Mouse (Mus musculus) adipocyte (in vitro differentiated cells): ENCODE results near the gene Fam189b.

Experiments
- DNase-seq: peaks from one replicate; pipeline ENCODE4 v3.0.0-alpha.2; 2016; ENCODE audit warnings: low spot score

Fam189b gene

DNA sequence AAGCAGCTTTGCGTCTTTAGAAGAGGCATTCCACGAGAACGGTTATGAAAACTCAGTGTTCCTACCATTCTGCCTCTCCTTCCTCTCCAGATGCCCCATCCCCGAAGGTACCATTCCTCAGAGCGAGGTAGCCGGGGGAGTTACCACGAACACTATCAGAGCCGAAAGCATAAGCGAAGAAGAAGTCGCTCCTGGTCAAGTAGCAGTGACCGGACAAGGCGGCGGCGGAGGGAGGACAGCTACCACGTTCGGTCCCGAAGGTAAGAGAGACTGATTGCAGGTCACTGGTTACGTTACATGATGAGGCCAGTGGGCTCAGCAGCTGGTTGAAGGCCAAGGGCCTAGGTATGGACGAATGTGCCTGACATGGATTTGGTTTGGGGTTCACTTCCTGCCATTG lies 16.0 kb upstream of the Fam189b start:
- DNase-seq, result no peak

DNA sequence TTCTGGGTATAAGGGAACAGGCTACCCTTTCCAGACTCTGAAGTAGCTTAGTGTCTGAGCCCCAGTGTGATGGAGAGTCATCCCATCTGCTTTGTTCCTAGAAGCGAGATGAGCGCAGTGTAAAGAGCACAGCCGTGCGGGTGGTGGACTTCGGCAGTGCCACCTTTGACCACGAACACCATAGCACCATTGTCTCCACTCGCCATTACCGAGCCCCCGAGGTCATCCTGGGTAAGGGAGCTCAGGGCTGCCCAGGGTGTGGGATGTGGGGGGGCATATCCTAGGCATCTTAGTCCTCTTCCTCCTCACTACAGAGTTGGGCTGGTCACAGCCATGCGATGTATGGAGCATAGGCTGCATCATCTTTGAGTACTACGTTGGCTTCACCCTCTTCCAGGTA lies 8.1 kb upstream of the Fam189b start:
- no peak for DNase-seq

DNA sequence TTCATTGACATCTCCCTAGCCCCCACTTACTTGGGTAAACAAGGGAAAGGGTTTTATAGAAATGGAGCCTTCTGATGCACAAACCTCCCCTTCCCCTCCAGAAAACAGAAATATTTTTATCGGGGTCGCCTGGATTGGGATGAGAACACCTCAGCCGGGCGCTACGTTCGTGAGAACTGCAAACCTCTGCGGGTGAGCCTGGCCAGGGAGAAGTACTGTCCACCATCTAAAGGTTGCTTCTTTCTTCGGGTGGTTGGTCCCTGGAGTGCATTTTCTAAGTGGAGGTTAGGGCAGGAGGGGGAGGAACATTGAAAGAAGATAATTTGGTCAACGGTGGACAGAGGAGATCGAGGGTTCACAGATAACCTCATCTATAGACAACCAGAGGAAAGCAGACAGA lies 7.4 kb upstream of the Fam189b start:
- DNase-seq, result no peak

DNA sequence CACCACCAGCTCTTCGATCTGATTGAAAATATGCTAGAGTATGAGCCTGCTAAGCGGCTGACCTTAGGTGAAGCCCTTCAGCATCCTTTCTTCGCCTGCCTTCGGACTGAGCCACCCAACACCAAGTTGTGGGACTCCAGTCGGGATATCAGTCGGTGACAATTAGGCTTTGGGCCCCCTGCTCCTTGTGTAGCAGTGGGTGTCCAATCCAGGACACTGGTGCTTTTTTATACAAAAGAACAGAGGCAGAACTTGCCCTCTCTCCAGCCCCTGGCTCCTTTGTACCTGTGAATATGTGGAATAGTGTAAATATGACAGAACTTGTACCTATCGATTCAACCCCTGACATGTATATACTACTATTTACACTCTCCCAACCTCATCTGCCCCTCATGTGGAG lies 6.5 kb upstream of the Fam189b start:
- no peak for DNase-seq

DNA sequence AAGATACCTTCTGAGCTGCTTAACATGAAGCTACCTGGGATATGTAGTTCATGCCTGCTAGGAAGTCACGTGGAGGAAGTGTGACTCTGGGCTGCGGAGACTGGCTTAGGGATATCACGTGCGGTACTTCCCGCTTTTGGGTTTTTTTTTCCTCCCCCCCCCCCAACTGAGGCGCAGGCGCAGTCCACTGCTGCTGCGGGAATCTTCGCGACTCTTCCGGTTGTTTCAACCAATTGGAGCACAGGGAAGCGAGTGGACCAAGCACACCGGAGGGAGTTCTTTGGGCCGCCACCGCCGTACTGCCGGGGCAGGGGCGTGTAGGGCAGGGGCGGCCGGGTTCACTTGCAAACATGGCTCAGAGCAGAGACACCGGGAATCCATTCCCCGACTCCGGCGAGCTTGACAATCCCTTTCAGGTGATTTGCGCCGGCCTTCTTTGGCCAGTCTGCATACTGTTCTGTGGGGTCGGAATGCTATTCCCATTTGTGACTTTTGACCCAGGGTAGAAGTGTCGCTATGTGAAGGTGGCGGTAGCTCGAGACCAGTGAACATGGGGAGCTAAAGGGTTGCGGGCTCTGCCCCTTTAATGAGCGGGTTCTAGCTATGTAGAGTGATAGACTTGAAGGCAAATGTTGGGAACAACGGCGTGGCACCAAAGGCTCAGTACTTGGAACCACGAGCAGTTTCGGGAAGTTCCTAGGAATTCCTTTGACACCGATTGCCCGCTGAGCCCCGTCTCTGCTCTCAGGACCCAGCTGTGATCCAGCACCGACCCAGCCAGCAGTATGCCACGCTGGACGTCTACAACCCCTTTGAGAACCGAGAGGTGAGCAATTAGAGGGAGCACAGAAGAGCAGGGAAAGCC lies 5.5 kb upstream of the Fam189b start, which contains the start of gene Scamp3:
Scamp3 (plus strand) TSS at position 232 of the 865 bp plus-strand sequence.
- DNase-seq, result peak; percentile 98

DNA sequence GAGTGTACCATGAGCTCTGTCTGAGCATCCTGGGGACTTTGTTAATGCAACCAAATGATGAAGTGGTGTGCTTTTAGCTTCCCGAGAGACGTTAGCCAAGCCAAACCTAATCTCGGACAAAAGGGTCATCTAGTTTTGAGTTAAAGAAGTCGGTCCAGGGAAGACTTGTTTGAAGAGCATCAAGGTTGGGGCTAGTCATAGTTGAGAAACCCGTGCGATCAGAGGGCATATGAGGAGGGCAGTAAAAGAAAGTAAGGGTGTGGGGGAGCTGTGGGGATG lies 4.9 kb upstream of the Fam189b start:
- no peak for DNase-seq

DNA sequence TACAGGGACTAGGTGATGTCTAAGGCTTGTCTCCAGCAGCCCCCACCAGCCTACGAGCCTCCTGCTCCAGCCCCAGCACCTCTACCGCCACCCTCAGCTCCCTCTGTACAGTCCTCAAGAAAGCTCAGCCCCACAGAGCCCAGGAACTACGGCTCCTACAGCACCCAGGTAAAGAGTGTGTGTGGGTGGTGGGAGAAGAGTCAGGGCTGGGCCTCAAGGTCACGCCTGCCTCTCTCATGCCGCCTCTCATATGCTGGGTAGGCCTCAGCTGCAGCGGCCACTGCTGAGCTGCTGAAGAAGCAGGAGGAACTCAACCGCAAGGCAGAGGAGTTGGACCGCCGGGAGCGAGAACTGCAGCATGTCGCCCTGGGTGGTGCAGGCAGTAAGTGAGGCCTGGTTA lies 3.9 kb upstream of the Fam189b start:
- DNase-seq, result no peak

DNA sequence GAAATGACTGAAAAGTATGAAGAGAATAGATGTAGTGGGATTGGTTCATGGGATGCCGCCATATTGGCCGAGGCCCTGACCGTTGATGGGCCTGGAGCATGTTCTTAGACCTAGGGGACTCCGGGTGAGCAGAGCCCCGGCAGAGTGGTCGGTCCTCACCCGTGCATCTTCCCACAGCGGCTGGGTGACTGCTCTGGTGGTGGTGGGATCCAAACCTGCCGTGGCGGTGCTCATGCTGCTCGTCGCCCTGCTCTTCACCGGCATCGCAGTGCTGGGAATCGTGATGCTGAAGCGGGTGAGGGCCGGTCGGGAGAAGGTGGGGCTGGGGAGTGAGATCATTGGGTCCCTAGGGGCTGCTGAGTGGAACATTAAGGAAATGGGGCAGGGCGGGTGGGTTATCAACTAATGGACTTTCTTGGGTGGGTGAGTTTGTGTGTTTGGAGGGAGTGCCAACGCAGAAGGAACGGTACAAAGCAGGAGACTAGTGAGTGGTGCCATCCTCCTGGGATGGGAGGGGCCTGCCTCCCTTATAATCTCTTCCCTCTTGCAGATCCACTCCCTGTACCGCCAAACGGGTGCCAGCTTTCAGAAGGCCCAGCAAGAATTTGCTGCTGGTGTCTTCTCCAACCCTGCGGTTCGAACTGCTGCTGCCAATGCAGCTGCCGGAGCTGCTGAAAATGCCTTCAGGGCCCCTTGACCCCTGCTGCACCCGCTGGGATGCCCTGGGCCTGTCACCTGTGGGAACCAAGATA lies 1.0 kb upstream of the Fam189b start:
- DNase-seq, result no peak

DNA sequence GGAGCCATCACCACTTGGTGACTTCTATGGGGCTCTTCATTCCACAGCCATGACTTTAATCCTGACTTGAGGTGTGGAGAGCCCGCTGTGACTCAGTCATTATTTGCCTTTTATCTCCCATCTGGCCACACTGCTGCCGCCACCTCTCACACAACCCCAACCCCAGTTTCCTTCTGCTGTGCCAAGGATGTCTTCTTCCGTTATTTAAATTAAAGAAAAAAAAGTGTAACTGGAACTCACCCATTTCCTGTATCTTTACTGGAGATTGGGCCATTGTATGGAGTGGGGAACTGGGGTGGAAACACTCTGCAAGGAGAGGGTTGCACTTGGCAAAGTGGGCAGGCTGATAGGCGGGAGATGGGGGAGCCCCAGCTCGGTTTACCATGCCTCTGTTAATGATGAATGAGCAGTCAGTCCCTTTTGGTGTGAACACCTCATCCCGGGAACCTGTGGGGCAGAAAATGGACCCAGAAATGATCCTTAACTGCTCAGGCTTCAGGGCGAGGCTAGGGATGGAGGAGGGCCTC lies 349 bp upstream of the Fam189b start:
- no peak for DNase-seq

DNA sequence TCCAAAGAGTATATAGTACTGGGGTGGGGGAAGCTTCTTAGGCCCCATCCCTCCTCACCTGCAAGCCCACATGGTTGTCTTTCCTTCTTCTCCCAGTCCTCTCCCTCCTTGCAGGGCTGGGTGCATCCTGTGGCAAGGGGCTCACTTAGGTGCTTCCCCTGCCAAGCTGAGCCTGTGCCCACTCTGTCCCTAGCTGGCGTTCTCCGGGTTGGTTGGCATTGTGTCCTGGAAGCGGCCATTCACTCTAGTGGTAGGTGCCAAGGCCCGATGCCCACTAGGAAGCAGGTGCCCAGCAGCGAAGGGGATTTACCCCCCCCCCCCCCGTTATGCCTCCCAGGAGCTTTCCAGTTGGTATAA lies 994 bp downstream of the Fam189b start:
- no peak for DNase-seq

DNA sequence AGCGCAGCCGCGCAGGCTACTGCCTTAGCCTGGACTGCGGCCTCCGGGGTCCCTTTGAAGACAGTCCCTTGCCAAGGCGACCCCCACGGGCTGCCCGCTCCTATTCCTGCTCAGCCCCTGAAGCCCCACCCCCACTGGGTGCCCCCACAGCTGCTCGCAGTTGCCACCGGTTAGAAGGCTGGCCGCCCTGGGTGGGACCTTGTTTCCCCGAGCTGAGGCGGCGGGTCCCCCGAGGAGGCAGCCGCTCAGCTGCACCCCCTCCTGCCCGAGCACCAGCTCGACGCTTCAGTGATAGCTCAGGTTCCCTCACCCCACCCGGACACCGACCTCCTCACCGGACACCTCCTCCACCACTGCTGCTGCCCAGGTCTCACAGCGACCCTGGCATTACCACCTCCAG lies 4.3 kb downstream of the Fam189b start:
- no peak for DNase-seq

DNA sequence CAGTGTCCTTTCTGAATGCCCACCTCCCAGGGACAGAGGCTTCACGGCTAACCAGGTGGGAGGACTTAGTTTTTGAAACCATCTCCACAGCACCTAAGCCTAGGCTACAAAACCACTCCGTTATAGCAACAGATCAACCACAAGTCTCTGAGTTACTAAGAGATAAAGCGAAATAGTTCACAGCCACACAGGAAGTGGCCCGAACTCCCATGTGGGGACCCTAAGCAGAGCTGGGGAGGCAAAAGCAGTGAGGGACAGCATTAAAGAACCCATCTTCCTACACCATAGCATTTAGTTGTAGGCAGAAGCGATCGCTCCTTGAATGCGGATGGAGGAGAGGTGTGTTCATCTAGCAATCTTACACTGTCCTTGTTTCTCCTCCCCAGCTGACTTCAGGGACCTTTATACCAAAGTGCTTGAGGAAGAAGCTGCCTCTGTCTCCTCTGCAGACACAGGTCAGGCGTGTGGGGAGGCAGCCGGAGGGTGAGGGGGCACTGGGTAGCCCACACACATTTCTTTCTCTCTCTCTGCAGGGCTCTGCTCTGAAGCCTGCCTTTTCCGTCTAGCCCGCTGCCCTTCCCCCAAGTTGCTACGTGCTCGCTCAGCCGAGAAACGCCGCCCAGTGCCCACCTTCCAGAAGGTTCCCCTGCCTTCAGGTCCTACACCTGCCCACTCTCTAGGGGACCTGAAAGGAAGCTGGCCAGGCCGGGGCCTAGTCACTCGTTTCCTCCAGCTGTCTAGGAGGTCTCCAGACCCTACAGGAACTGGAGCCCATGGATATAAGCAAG lies 4.9 kb downstream of the Fam189b start:
- no peak for DNase-seq

DNA sequence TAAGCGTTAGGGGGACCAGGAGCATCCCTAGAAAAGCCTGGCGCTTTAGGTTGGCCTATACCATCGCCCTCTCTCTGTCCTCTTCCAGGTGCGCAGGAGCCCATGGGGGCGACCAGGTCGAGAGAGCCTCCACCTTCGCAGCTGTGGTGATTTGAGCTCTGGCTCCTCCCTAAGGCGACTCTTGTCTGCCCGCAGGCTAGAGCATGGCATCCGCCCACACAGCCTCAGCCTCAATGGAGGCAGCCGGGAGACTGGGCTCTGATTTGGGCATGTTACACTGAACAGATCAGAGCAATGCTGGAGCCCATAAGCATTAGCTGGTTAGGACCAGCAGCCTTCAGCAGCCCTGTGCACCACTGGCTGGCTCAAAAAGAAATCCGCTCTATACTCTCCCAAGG lies 5.5 kb downstream of the Fam189b start:
- no peak for DNase-seq

DNA sequence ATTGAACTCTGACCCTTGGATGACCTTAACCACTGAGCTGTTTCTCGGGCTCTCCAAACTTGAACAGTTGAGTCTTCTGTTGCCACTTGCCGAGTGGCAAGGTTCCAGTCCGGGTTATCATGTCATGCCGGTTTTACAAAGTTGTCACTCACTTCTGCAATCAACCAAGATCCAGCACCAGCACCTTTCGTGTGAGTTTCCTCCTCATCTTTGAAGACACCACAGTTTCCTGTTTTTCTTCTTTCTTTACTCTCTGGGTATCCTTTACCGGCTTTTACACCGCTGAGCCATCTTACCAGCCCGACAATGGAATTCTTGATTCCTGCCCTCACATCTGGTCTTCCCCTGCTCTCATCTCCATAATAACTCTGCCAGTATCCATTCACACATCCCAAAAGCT lies 7.5 kb downstream of the Fam189b start:
- no peak for DNase-seq

DNA sequence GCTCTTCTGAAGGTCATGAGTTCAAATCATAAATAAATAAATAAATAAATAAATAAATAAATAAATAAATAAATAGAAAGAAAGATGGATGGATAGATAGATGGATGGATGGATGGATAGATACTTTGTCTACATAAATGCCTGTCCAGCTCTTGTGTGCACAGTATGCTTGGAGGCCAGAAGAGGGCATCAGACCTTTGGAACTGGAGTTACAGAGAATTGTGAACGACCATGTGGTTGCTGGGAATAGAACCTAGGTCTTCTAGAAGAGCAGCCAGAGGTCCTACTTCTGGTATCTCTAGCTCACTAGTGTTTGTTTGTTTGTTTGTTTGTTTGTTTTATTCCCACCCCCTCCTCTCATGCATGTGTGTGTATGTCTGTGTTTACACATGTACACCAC lies 10.4 kb downstream of the Fam189b start:
- no peak for DNase-seq

DNA sequence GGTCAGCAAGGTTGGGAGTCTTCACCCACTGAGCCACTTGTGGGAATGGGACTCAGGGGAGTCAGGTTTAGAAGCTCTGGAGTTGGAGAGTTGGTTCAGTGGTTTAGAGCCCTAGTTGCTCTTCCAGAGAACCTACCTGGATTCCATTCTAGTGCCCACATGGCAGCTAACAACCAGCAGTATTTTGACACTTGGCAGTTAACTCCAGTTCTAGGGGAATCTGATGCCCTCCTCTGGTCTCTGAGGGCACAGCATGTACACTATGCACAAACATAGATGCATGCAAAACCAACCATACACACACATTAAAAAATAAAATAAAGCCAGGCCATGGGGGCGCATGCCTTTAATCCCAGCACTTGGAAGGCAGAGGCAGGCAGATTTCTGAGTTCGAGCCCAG lies 10.9 kb downstream of the Fam189b start:
- no peak for DNase-seq

DNA sequence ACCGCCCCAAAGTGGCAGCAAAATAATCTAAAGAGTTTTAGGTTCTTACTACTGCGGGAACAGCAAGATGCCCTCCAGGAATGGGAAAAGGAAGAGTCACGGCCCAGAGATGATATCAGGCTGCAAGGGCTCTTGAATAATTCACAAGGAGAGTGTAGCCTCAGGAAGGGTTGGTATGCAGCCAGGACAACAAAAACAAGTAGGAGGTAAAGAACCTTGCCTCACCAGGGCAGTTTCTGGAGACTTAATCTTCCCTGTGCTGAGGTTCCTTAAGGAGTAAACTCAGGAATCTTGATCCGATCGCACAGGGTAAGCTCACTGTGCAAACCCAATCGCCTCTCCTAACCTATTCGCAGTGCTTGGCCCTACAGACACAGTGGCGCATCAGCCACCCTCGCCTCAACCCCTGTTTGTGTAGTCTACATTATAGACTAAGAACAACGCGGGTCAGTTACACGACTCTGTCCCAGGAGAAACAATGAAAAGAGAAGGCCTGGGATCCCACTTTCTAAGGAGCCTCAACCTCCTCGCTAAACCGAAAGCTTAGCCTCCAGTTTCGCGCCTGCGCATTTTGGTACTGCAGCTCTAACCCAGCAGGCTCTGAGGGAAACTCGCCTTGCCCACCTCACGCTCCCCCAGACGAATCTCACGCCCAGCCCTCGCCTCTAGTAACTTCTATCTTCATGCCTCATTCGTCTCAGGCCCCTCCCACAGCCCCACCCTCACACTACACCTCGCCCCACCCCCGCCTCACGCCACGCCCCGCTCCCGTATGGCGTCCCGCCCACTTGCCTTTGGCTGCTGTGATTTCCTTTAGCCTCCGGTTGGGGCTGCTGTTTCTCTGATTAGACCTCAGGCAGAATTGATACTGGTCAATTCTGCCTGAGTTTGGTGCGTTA lies 13.3 kb downstream of the Fam189b start:
- peak; percentile 95 for DNase-seq

DNA sequence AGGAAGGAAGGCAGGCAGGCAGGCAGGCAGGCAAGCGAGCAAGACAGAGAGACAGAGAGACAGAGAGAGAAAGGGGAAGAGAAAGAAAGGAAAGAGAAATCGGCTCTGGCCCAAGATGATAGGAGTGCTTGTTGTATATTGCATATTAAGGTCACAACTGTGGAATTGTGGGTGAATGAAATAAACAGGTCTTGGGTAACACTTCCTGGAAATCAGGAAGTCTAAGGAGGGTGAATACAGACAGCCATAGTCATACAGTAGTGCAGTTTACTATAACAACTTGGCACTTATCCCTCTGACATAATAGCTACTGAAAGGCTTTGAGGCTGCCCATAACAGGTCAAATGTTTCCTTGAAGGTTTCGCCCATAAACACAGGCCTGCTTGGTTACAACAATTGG lies 16.9 kb downstream of the Fam189b start:
- DNase-seq, result peak; percentile 40

DNA sequence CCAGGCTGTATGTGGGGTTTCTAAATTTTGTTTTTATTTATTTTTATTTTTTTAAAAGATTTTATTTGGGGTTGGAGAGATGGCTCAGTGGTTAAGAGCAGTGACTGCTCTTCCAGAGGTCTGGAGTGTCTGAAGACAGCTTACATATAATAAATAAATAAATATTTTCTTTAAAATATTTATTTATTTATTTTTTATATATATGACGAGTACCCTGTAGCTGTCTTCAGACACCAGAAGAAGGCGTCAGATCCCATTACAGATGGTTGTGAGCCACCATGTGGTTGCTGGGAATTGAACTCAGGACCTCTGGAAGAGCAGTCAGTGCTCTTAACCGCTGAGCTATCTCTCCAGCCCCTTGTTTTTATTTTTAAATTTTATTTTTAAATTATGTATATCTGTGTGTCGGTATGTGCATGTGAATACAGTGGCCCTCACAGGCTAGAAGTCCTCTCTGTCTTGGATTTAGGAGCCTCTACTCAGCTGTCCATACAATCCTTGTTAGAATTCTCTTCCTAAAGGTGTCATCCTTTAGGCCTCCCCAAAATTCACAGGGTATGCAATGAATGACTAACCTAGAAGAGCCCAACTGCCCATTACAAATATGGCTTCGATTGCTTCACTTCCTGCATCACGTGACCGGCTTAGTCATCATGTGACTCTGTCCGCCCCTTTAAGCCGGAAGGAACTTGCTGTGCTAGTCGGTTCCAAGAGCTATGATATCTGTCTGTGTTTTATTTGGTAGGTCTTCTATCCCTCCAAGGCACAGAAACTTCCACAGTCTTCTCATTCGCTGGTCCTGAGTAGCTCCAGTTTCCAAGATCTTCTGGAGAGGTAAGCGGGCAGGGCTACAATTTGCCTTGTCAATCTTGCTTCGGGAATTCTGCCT lies 19.6 kb downstream of the Fam189b start, which contains the start of gene Gba:
Gba (plus strand) TSS at position 676 of the 889 bp plus-strand sequence.
- peak; percentile 96 for DNase-seq

DNA sequence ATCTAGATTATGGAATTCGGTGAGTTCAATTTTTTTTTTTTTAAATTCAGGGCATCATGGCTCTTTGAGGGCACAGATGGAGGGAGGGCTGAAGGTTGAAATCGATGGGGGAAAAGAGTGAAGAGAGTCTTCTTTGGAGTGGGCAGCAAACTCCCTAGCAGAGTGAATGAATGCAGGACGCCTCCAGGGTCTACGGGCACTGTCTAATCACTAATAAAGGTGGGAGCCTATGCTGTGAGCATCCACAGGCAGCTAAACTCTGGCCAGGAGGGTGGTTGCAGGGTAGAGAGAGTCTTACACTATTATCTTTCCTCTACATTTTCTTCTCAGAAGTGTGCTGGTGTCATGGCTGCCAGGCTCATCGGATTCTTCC lies 20.2 kb downstream of the Fam189b start:
- peak; percentile 29 for DNase-seq

DNA sequence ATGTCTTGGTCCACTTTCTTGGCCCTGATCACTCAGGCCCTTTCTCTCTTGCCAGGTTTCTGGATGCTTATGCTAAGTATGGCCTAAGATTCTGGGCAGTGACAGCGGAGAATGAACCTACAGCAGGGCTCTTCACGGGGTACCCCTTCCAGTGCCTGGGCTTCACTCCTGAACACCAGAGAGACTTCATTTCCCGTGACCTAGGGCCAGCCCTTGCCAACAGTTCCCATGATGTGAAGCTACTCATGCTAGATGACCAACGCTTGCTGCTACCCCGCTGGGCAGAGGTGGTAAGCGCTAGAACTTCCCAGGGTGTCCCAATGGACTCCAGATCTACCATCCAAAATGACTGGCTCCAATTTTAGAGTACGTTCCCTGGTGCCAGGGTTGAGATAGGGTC lies 23.1 kb downstream of the Fam189b start:
- DNase-seq, result peak; percentile 45
